In genomic region chr16:17127292-17127691, GRCm38 (mm10) we compare ENCODE assay signal across 9 mouse cellular contexts. TPM values are rescaled to one million over a fixed set of nuclear protein-coding genes. Genes with fewer than 3 reads are reported as not detected.
A peak's percentile ranks its signal among the peaks of the same experiment; 100 is the strongest.
DNase-seq lines count a peak whose midpoint lies in the region; ATAC-seq lines count a peak whose summit lies in the region.
"Had no signal": no experiment of that assay in that cellular context is flagged by ENCODE, and none has a peak within 500 bp of the region (broad histone marks: within the 10 kb centered on the region; RNA-seq: fewer than 3 reads in every experiment).

No protein-coding gene starts in this region.

- no peak overlapping the region for H3K4me2 ChIP-seq in midbrain, embryonic 15.5 days
- H3K4me2 ChIP-seq: heart, embryonic 13.5 days had no signal

- H3K4me3 ChIP-seq in midbrain, embryonic 10.5 days = no peak overlapping the region
- H3K4me3 ChIP-seq in midbrain, embryonic 15.5 days = no peak overlapping the region
- H3K4me3 ChIP-seq: heart, embryonic 13.5 days had no signal

- no peaks in the 10 kb centered on the region for H3K27me3 ChIP-seq in midbrain, embryonic 10.5 days (ENCODE audit: low read depth, poor library complexity, severe bottlenecking)
- H3K27me3 ChIP-seq in midbrain, embryonic 15.5 days (replicated peaks) = 0 out of 2 replicates have a peak, but pooled peaks cover 3% of the 10 kb centered on the region
- H3K27me3 ChIP-seq: heart, embryonic 13.5 days had no signal

- no peak overlapping the region for H3K27ac ChIP-seq in midbrain, embryonic 10.5 days (replicated peaks)
- H3K27ac ChIP-seq in midbrain, embryonic 15.5 days = no peak overlapping the region
- H3K27ac ChIP-seq: heart, embryonic 13.5 days had no signal

- H3K9me3 ChIP-seq in midbrain, embryonic 10.5 days (replicated peaks) = no peaks in the 10 kb centered on the region
- H3K9me3 ChIP-seq in midbrain, embryonic 15.5 days = no peaks in the 10 kb centered on the region
- H3K9me3 ChIP-seq: heart, embryonic 13.5 days had no signal

- peaks cover 46% of the 10 kb centered on the region for H3K4me1 ChIP-seq in midbrain, embryonic 10.5 days
- peaks cover 32% of the 10 kb centered on the region for H3K4me1 ChIP-seq in midbrain, embryonic 15.5 days

- no peak for ATAC-seq in midbrain, embryonic 15.5 days (replicated peaks)
- ATAC-seq in erythroblast, adult 5-6 weeks (replicated peaks; ENCODE audit: low FRiP score, poor library complexity, severe bottlenecking) = no peak

- peak; percentile 49 to 65 for DNase-seq in cerebellum, postnatal 14 days
- no peak for DNase-seq in cerebellum, adult 9-11 months
- peak; percentile 34 for DNase-seq in midbrain, embryonic 10.5 days (ENCODE audit: low spot score)
- DNase-seq in c-Kit-positive CD71-positive TER-119-positive erythroid progenitor cells, embryonic 14.5 days (ENCODE audit: low spot score) = peak; percentile 45
- peak; percentile 32 to 52 for DNase-seq in layer of hippocampus, postnatal 10 days (ENCODE audit: low spot score in 2 of 2)
- DNase-seq in retina, postnatal 1 day = peak; percentile 72

- peaks cover 25% of the 10 kb centered on the region for H3K36me3 ChIP-seq in midbrain, embryonic 10.5 days
- no peaks in the 10 kb centered on the region for H3K36me3 ChIP-seq in midbrain, embryonic 15.5 days (replicated peaks)

- WGBS in midbrain, embryonic 10.5 days = 89% methylated on average over 1 of the region's 1 CpGs
- 100% methylated on average over 1 of the region's 1 CpGs for WGBS in midbrain, embryonic 15.5 days

- H3K9ac ChIP-seq in midbrain, embryonic 15.5 days = no peak overlapping the region
- H3K9ac ChIP-seq: heart, embryonic 13.5 days had no signal

RNA-seq across cellular contexts. Expression of gene 2610318N02Rik, which starts 2.3 kb away (rescaled TPM):
- polyA plus RNA-seq in midbrain, embryonic 10.5 days (2016; fragmentation: Nextera tagmentation; extraction: Ambion mirVana) = 153 and 184 TPM in 2 replicates
- 15.2 and 15.6 TPM in 2 replicates for polyA plus RNA-seq in midbrain, embryonic 15.5 days (2015; fragmentation: Nextera tagmentation; extraction: Ambion mirVana)
- total RNA-seq in layer of hippocampus, postnatal 10 days (2021) = 1 to 10 TPM; 1.0 to 1.6 TPM
- 2.9 and 4.0 TPM in 2 replicates for total RNA-seq in erythroblast, adult 5-6 weeks (2015; ENCODE audit: low replicate concordance)
- total RNA-seq in erythroblast, adult 5-6 weeks (2017; ENCODE audit: low replicate concordance) = 1.7 and 2.0 TPM in 2 replicates

RNA-seq across cellular contexts. Expression of gene Sdf2l1, which starts 4.9 kb away (rescaled TPM):
- polyA plus RNA-seq in midbrain, embryonic 10.5 days (2016; fragmentation: Nextera tagmentation; extraction: Ambion mirVana) = 101 and 136 TPM in 2 replicates
- 29.8 and 32.7 TPM in 2 replicates for polyA plus RNA-seq in midbrain, embryonic 15.5 days (2015; fragmentation: Nextera tagmentation; extraction: Ambion mirVana)
- total RNA-seq in layer of hippocampus, postnatal 10 days (2021) = 10 to 100 TPM; 11.6 to 13.0 TPM
- 20.9 and 51.7 TPM in 2 replicates for total RNA-seq in erythroblast, adult 5-6 weeks (2015; ENCODE audit: low replicate concordance)
- 15.8 and 25.6 TPM in 2 replicates for total RNA-seq in erythroblast, adult 5-6 weeks (2017; ENCODE audit: low replicate concordance)

RNA-seq across cellular contexts. Expression of gene Ppil2, which starts 16.2 kb away (rescaled TPM):
- polyA plus RNA-seq in midbrain, embryonic 10.5 days (2016; fragmentation: Nextera tagmentation; extraction: Ambion mirVana) = 149 and 170 TPM in 2 replicates
- polyA plus RNA-seq in midbrain, embryonic 15.5 days (2015; fragmentation: Nextera tagmentation; extraction: Ambion mirVana) = 146 and 156 TPM in 2 replicates
- total RNA-seq in layer of hippocampus, postnatal 10 days (2021) = 10 to 100 TPM; 87.4 to 90.0 TPM
- 35.1 and 36.7 TPM in 2 replicates for total RNA-seq in erythroblast, adult 5-6 weeks (2015; ENCODE audit: low replicate concordance)
- 57.7 and 79.4 TPM in 2 replicates for total RNA-seq in erythroblast, adult 5-6 weeks (2017; ENCODE audit: low replicate concordance)

RNA-seq across cellular contexts. Expression of gene Ydjc, which starts 17.1 kb away (rescaled TPM):
- 5.4 and 6.8 TPM in 2 replicates for polyA plus RNA-seq in midbrain, embryonic 10.5 days (2016; fragmentation: Nextera tagmentation; extraction: Ambion mirVana)
- polyA plus RNA-seq in midbrain, embryonic 15.5 days (2015; fragmentation: Nextera tagmentation; extraction: Ambion mirVana) = 37.3 and 43.7 TPM in 2 replicates
- 10 to 100 TPM; 43.3 to 49.1 TPM for total RNA-seq in layer of hippocampus, postnatal 10 days (2021)
- total RNA-seq in erythroblast, adult 5-6 weeks (2015; ENCODE audit: low replicate concordance) = 0.58 and 1.3 TPM in 2 replicates
- 2.6 and 3.5 TPM in 2 replicates for total RNA-seq in erythroblast, adult 5-6 weeks (2017; ENCODE audit: low replicate concordance)

RNA-seq across cellular contexts. Expression of gene Ccdc116, which starts 19.7 kb away (rescaled TPM):
- 0.39 and 0.57 TPM in 2 replicates for polyA plus RNA-seq in midbrain, embryonic 10.5 days (2016; fragmentation: Nextera tagmentation; extraction: Ambion mirVana)
- 2.9 and 3.7 TPM in 2 replicates for polyA plus RNA-seq in midbrain, embryonic 15.5 days (2015; fragmentation: Nextera tagmentation; extraction: Ambion mirVana)
- total RNA-seq in layer of hippocampus, postnatal 10 days (2021) = 1 to 10 TPM; 4.6 to 4.8 TPM
- total RNA-seq in erythroblast, adult 5-6 weeks (2015; ENCODE audit: low replicate concordance) = 0.38 TPM in 1 of 2 replicates, not detected in the other
- not detected in 2 replicates for total RNA-seq in erythroblast, adult 5-6 weeks (2017; ENCODE audit: low replicate concordance)
